Mouse (Mus musculus) thymus, adult 2 months (tissue): ENCODE data around the gene Map3k5.

Experiments
- CTCF ChIP-seq: fragments of 200-500 bp; IDR thresholded peaks from 2 replicates; pipeline ENCODE4 v1.5.1; 2012; ENCODE audit warnings: mild to moderate bottlenecking, control low read depth, low read length, moderate library complexity, borderline replicate concordance; ENCODE audit not compliant: control insufficient read depth, poor library complexity, insufficient read depth; ENCODE audit errors: extremely low read depth
- POLR2A ChIP-seq: fragments of 200-500 bp; IDR thresholded peaks from 2 replicates; pipeline ENCODE4 v1.6.1; 2012; ENCODE audit warnings: mild to moderate bottlenecking, low read length, control low read depth, moderate library complexity; ENCODE audit not compliant: control insufficient read depth, poor library complexity, insufficient read depth; ENCODE audit errors: extremely low read depth

GRCm38 (mm10) chr10:20159308-20159707 lies 225.0 kb downstream of the Map3k5 start:
- TF ChIP-seq POLR2A (no peak), CTCF (no peak)
